In the genomic region with DNA sequence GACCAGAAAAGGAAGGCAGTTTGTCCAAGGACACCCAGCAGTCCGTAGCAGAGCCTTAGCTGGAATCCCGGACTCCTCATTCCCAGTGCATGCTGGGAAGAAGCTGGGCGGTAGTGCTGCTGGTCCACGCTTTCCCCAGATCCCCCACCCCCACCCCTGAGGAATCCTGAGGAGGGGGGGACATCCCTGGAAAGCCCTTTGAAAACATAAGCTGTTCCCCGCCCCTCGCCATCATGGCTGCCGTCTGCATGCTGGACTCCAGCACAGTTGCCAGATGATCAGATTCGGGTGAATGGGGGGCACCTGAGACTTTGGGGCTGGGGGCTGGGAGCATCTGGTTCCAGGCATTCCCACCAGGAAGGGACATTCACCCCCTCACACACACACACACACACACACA, we compare ENCODE assay signal across 11 mouse cellular contexts.
DNase-seq lines count a peak whose midpoint lies in the region; ATAC-seq and TF ChIP-seq lines count a peak whose summit lies in the region.
"Had no signal": no experiment of that assay in that cellular context is flagged by ENCODE, and none has a peak within 500 bp of the region (broad histone marks: within the 10 kb centered on the region; RNA-seq: fewer than 3 reads in every experiment).

No protein-coding gene starts in this region.

- no peak overlapping the region; the same call in 1 of the 2 replicates for H3K4me2 ChIP-seq in hindbrain, embryonic 14.5 days (replicated peaks)
- peak overlapping the region; percentile 33 for H3K4me2 ChIP-seq in forebrain, embryonic 14.5 days (ENCODE audit: low read length)
- no peak overlapping the region for H3K4me2 ChIP-seq in midbrain, embryonic 11.5 days

- no peaks in the 10 kb centered on the region for H3K9me3 ChIP-seq in hindbrain, embryonic 10.5 days
- H3K9me3 ChIP-seq in hindbrain, embryonic 14.5 days (ENCODE audit: control insufficient read depth, low read length) = no peaks in the 10 kb centered on the region
- H3K9me3 ChIP-seq in forebrain, embryonic 14.5 days (replicated peaks; ENCODE audit: control insufficient read depth, low read length) = no peaks in the 10 kb centered on the region
- H3K9me3 ChIP-seq in midbrain, embryonic 11.5 days (ENCODE audit: control insufficient read depth, low read length) = no peaks in the 10 kb centered on the region

- H3K9ac ChIP-seq in hindbrain, embryonic 14.5 days = no peak overlapping the region
- H3K9ac ChIP-seq in forebrain, embryonic 14.5 days (ENCODE audit: low read length) = no peak overlapping the region; the same call in 1 of the 2 replicates
- H3K9ac ChIP-seq in midbrain, embryonic 11.5 days (ENCODE audit: low read length) = peak overlapping the region; percentile 20

- peak overlapping the region; percentile 82 for H3K27ac ChIP-seq in hindbrain, embryonic 10.5 days
- no peak overlapping the region for H3K27ac ChIP-seq in hindbrain, embryonic 14.5 days
- peak overlapping the region; percentile 78; the same call in 1 of the 2 replicates for H3K27ac ChIP-seq in forebrain, embryonic 14.5 days (ENCODE audit: low read depth, low read length)
- H3K27ac ChIP-seq in midbrain, embryonic 11.5 days (ENCODE audit: low read depth, low read length) = peak overlapping the region; percentile 36; the same call in 1 of the 2 replicates
- no peak overlapping the region for H3K27ac ChIP-seq in left cerebral cortex, adult 2 months

- no peak overlapping the region for H3K4me3 ChIP-seq in hindbrain, embryonic 10.5 days
- H3K4me3 ChIP-seq in hindbrain, embryonic 14.5 days (replicated peaks; ENCODE audit: low read length) = no peak overlapping the region
- no peak overlapping the region for H3K4me3 ChIP-seq in forebrain, embryonic 14.5 days (ENCODE audit: low read depth, low read length)
- H3K4me3 ChIP-seq in midbrain, embryonic 11.5 days (ENCODE audit: low read depth, low read length) = no peak overlapping the region
- H3K4me3 ChIP-seq in left cerebral cortex, adult 2 months = no peak overlapping the region

- DNase-seq in hindbrain, embryonic 10.5 days (ENCODE audit: low spot score) = peak; percentile 41
- no peak for DNase-seq in hindbrain, embryonic 14.5 days (ENCODE audit: low spot score)
- DNase-seq in cerebellum, adult 8-10 months = peak; percentile 41
- DNase-seq in forebrain, embryonic 14.5 days (ENCODE audit: low spot score) = peak; percentile 56
- DNase-seq in midbrain, embryonic 11.5 days (ENCODE audit: low spot score, missing footprints) = no peak
- no peak for DNase-seq in layer of hippocampus, postnatal 10 days (ENCODE audit: low spot score in 2 of 2)
- no peak for DNase-seq in gastrocnemius, postnatal 10 days
- DNase-seq in left cerebral cortex, adult 2 months (ENCODE audit: extremely low spot score in 1 of 2, low spot score in 2 of 2) = no peak
- DNase-seq: gastrocnemius, postnatal 36 days; kidney, postnatal 25 days; right cerebral cortex, postnatal 14 days had no signal

- H3K36me3 ChIP-seq in hindbrain, embryonic 10.5 days = no peaks in the 10 kb centered on the region
- H3K36me3 ChIP-seq in hindbrain, embryonic 14.5 days (replicated peaks; ENCODE audit: control insufficient read depth, insufficient read depth) = no peaks in the 10 kb centered on the region
- no peaks in the 10 kb centered on the region for H3K36me3 ChIP-seq in forebrain, embryonic 14.5 days (ENCODE audit: control insufficient read depth, insufficient read depth, low read length)
- H3K36me3 ChIP-seq in midbrain, embryonic 11.5 days (ENCODE audit: control insufficient read depth, insufficient read depth, low read length) = no peaks in the 10 kb centered on the region

- intact Hi-C loops in left cerebral cortex, adult 2 months (cut with DNase I) = no loop called here

- peaks cover 27% of the 10 kb centered on the region for H3K4me1 ChIP-seq in hindbrain, embryonic 10.5 days (replicated peaks)
- peaks cover 23% of the 10 kb centered on the region for H3K4me1 ChIP-seq in hindbrain, embryonic 14.5 days (replicated peaks; ENCODE audit: control insufficient read depth, insufficient read depth, low read length)
- peaks cover 26% of the 10 kb centered on the region for H3K4me1 ChIP-seq in forebrain, embryonic 14.5 days (ENCODE audit: control insufficient read depth, insufficient read depth, low read length)
- H3K4me1 ChIP-seq in midbrain, embryonic 11.5 days (ENCODE audit: control insufficient read depth, insufficient read depth, low read length) = peaks cover 18% of the 10 kb centered on the region

- H3K27me3 ChIP-seq in hindbrain, embryonic 10.5 days (ENCODE audit: insufficient read depth, poor library complexity, severe bottlenecking) = no peaks in the 10 kb centered on the region
- no peaks in the 10 kb centered on the region for H3K27me3 ChIP-seq in hindbrain, embryonic 14.5 days (ENCODE audit: control insufficient read depth, insufficient read depth, low read length)
- H3K27me3 ChIP-seq in forebrain, embryonic 14.5 days (replicated peaks; ENCODE audit: control insufficient read depth, insufficient read depth, low read length) = peaks cover 10% of the 10 kb centered on the region
- no peaks in the 10 kb centered on the region for H3K27me3 ChIP-seq in midbrain, embryonic 11.5 days (ENCODE audit: control insufficient read depth, insufficient read depth, low read length)

- no peak for ATAC-seq in hindbrain, embryonic 14.5 days (ENCODE audit: low FRiP score)
- ATAC-seq in forebrain, embryonic 14.5 days = peak; percentile 11
- peak; percentile 22; the same call in 1 of the 2 replicates for ATAC-seq in midbrain, embryonic 11.5 days (ENCODE audit: low FRiP score)

- no peak for TF ChIP-seq CTCF in left cerebral cortex, adult 2 months (IDR thresholded peaks at IDR 0.05)

- WGBS in hindbrain, embryonic 10.5 days = 49% methylated on average over 8 of the region's 8 CpGs
- WGBS in hindbrain, embryonic 14.5 days = 42% methylated on average over 8 of the region's 8 CpGs
- 11% methylated on average over 8 of the region's 8 CpGs for WGBS in forebrain, embryonic 14.5 days
- 40% methylated on average over 8 of the region's 8 CpGs for WGBS in midbrain, embryonic 11.5 days

Comparison
In these comparisons a context has a peak if more than half of its experiments do, and no peak if none do; other contexts are left out.
1. DNase-seq: peak in hindbrain, embryonic 10.5 days (single experiment), cerebellum, adult 8-10 months (single experiment) and forebrain, embryonic 14.5 days (single experiment); none in hindbrain, embryonic 14.5 days (single experiment), midbrain, embryonic 11.5 days (single experiment), layer of hippocampus, postnatal 10 days (0 of 2), gastrocnemius, postnatal 10 days (single experiment) and left cerebral cortex, adult 2 months (0 of 2).
2. H3K27ac ChIP-seq: peak in hindbrain, embryonic 10.5 days (single experiment), forebrain, embryonic 14.5 days (single experiment) and midbrain, embryonic 11.5 days (single experiment); none in hindbrain, embryonic 14.5 days (single experiment) and left cerebral cortex, adult 2 months (single experiment).